Mouse (Mus musculus): ENCODE data around the gene Fam92b.

Gene Fam92b

DNA sequence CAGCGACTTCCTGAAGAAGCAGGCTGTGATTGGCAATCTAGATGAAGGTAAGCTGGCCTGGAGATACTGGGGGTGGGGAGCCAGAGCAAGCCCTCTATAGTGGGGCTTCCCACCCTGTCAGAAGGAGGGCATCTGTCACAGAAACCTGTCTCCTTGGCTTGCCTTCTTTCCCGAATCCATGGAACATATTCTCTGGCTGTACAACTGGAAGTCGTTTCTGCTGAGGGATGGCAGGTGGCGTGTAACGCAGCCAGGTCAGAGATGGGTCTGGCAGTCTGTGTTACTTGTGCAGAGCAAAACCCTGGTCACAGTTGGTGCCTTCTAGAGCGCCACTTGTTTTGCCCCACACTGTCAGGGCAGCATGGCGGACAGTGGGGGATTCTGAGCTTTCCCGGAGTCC is 16.9 kb downstream of the Fam92b start:
- DNase-seq (ENCODE audit: low read depth, low spot score), result no peak

- DNase-seq (ENCODE audit: low read depth, low spot score), result no peak
These were observed 24.6 kb downstream of the Fam92b start for GRCm38 (mm10) chr8:120152636-120153035.

DNA sequence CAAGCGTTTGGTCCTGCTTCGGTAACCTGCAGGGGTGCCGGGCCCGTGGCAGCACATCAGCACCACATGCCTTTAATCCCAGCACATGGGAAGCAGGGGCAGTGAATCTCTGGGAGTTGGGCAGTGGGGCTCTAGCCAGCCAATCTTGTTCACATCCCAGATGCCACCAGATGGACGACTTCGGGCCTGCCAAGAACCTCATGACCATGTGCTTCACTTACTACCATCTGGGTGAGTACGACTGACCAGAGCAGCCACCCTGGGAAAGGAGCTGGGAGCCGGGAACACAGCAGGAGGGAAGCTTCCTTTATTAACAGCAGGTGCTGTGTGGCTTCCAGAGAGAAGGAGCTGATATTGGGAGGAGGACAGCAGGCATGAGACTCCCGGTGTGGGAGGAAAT is 26.1 kb downstream of the Fam92b start:
- DNase-seq (ENCODE audit: low read depth, low spot score), result no peak

DNA sequence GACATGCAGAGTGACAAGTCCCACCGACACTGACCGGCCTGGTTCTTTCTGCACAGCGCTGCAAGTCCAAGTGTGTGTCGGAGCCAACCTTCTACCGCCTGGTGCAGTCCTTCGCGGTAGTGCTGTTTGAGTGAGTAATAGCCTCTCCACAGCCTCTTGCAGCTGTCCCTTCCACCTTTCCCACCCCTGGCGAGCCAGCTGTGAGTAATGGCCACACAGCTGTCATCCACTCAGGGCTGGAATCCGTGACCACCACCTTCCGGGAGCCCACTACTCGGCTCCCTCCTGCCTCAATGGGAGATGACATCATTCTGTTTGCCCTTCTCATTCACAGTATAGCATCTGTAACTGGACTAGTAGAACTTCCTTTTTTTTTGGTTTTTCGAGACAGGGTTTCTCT is 27.2 kb downstream of the Fam92b start:
- no peak for DNase-seq (ENCODE audit: low read depth, low spot score)

GRCm38 (mm10) chr8:120146051-120146450 is 31.2 kb downstream of the Fam92b start:
- no peak for DNase-seq (ENCODE audit: low read depth, low spot score)

DNA sequence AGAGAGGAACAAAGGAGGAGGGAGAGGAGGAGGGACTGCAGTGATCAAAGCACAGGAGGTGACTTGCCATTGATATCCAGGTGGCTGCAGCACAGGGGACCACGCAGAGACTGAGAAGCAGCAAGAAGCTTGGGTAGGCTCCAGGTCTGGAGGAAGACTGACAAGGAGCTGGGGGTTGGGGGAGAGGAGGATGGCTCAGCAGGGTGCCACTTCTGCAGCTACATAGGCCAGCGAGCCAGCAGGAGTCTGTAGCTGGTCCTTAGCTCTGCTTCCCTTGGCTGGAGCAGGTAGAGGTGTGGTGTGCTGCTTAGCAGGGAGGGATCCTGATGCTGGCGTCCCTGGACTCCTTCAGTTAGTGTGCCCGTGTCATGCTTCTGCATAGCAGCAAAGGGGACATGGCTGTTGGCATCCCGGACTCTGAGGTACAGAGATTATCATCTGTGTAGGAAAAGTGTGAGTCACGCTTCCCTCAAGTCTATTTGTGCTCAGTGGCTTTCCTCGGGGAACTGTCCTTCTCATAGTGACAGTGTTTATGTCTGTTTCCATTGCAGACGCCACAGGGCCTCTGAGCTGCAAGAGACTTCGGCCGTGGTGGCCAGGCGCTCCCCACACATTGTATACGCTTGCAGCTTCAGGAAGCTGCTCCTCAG is 32.5 kb downstream of the Fam92b start:
- no peak for DNase-seq (ENCODE audit: low read depth, low spot score)

GRCm38 (mm10) chr8:120143911-120144651 is 33.2 kb downstream of the Fam92b start:
- DNase-seq (ENCODE audit: low read depth, low spot score), result no peak

DNA sequence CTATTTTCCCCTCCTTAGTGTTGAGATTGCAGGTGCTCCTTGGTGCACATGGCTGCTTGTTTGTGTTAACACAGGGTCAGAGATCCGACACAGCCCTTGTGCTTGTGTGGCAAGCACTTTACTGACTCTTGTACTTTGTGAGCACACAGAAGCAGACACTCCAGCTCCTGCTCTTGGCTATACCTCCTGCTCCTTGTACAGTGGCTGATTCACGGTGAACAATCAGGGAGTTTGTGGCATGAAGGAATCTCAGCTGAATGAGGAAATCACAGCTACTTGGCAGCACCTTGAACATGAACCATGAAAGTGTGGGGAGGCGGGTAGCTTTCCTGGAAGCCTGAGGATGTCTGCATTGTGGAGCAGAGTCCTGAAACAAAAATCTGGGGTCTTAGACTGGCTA is 36.5 kb downstream of the Fam92b start:
- no peak for DNase-seq (ENCODE audit: low read depth, low spot score)

DNA sequence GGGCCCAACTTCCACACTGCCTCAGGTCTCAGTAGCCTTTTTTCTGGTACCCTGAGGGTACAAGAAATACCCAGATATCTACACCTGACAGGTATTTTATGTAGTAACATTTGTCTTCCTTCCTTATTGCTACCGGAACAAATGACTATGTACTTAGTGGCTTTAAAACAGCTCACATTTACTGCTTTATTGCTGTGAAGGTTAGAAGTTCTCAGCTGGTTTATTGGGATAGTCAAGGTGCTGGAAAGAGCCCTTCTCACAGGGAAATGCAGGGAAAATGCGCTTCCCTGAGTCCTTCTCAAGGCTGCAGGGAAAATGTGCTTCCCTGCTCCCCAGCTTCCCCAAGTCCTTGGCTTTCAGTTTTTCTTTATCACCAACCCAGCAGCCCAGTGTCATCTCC is 38.3 kb downstream of the Fam92b start:
- no peak for DNase-seq (ENCODE audit: low read depth, low spot score)

GRCm38 (mm10) chr8:120136618-120137017 is 40.6 kb downstream of the Fam92b start:
- no peak for DNase-seq (ENCODE audit: low read depth, low spot score)

GRCm38 (mm10) chr8:120135687-120136086 is 41.6 kb downstream of the Fam92b start:
- no peak for DNase-seq (ENCODE audit: low read depth, low spot score)

- DNase-seq (ENCODE audit: low read depth, low spot score), result no peak
These were observed 44.1 kb downstream of the Fam92b start for GRCm38 (mm10) chr8:120133169-120133568.

DNA sequence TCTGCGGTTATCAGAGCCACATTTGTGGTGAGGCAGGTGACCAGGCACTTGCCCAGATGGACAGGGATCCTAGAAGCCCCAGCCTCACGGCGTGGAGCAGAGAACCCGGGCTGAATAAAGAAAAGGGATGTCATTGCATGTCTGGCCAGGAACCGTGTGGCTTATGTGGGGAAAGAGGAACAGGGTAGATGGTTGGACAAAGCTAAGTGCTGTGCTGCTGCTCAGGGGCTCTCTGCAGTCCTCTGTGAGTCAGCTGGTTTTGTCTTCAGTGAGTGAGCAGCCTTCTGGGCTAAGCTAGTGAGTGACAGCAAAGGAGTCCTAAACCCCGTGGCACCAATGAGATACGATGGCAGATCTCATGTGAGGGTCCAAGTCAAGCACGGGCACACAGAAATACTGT is 46.1 kb downstream of the Fam92b start:
- no peak for DNase-seq (ENCODE audit: low read depth, low spot score)

- no peak for DNase-seq (ENCODE audit: low read depth, low spot score)
These were observed 47.7 kb downstream of the Fam92b start for GRCm38 (mm10) chr8:120129547-120129946.

- DNase-seq (ENCODE audit: low read depth, low spot score), result no peak
These were observed 50.7 kb downstream of the Fam92b start for GRCm38 (mm10) chr8:120126357-120127161.

DNA sequence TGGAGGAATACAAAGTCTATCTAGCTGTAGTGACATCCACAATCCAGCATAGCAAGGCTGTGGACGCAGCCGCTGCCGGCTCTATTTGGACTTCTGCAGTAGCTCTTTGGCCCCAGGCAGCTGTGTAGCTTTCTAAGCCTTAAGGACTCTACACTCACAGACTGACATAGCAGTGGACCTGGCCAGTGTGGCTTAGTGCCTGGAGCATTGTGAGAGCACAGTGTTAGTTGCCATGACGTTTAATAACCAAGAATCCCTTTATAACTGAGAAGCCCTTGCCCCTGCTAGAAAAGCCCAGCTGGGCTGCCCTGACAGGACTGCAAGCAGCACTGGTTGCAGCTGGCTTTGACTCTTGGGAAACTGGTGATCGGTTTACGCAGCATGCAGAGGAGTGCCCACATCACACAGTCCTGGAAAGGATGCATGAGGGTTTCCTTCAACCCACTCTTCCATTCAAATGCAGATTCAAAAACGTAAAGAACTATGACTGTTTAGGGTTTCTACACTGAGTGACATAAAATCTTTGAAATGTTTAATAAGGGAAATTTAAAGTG is 52.4 kb downstream of the Fam92b start:
- DNase-seq (ENCODE audit: low read depth, low spot score), result no peak

GRCm38 (mm10) chr8:120124261-120124660 is 53.0 kb downstream of the Fam92b start:
- DNase-seq (ENCODE audit: low read depth, low spot score), result no peak

GRCm38 (mm10) chr8:120120951-120121350 is 56.3 kb downstream of the Fam92b start:
- DNase-seq (ENCODE audit: low read depth, low spot score), result no peak

GRCm38 (mm10) chr8:120119931-120120330 is 57.3 kb downstream of the Fam92b start:
- DNase-seq (ENCODE audit: low read depth, low spot score), result no peak

GRCm38 (mm10) chr8:120119429-120119828 is 57.8 kb downstream of the Fam92b start:
- no peak for DNase-seq (ENCODE audit: low read depth, low spot score)

DNA sequence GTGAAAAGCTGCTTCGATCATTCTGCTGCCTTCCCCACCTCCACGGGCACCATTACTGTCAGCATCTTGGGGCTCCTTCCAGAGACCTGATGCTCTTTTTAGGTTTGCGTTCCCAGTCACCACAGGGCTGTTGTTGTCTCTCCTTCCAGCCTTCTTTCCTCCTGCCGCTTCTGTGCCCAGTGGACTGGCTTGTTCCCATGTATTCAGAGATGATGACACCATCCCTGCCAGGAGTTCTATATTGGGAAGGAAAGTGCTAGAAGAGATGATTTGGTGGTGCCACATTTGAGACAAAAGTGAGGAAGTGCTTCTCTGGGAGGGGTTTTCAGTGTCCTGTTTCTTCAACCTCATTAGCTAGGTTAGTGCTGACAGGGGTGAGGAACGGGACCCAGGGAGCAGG is 58.4 kb downstream of the Fam92b start:
- no peak for DNase-seq (ENCODE audit: low read depth, low spot score)

DNA sequence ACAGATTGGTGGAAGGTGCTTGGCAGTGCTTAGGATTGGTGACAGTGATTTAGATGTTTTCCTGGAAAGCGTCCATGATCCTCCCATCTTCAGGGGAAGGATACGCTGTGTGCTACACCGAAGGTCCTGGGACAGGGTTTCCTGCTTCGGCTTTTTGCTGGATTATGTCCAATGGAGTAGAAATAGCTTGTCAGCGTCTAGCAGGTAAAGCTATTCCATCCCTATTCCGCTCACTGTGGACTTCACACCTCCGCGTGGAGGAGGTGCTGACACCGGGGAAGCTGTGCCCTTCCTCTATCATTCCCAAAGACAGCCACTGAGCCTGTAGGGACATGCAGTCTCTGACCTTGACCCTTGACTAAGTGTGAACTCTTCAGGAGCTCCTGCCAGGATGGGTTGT is 59.1 kb downstream of the Fam92b start:
- no peak for DNase-seq (ENCODE audit: low read depth, low spot score)
